In genomic region chr8:123104046-123104767, GRCm38 (mm10) we compare ENCODE assay signal across 8 mouse cellular contexts. TPM values are rescaled to one million over a fixed set of nuclear protein-coding genes. Genes with fewer than 3 reads are reported as not detected.
DNase-seq lines count a peak whose midpoint lies in the region; ATAC-seq lines count a peak whose summit lies in the region.

No protein-coding gene starts in this region.

- peak overlapping the region; percentile 81 for H3K4me3 ChIP-seq in lung, embryonic 16.5 days (ENCODE audit: low read length)
- peak overlapping the region; percentile 83 for H3K4me3 ChIP-seq in forebrain, embryonic 10.5 days
- H3K4me3 ChIP-seq in limb, embryonic 13.5 days, result peak overlapping the region; percentile 74
- H3K4me3 ChIP-seq in stomach, embryonic 15.5 days (replicated peaks), result peak overlapping the region; percentile 79

- peaks cover 25% of the 10 kb centered on the region for H3K36me3 ChIP-seq in lung, embryonic 16.5 days (ENCODE audit: control insufficient read depth, insufficient read depth, low read length)
- peaks cover 36% of the 10 kb centered on the region for H3K36me3 ChIP-seq in forebrain, embryonic 10.5 days (replicated peaks)
- peaks cover 29% of the 10 kb centered on the region for H3K36me3 ChIP-seq in limb, embryonic 13.5 days
- H3K36me3 ChIP-seq in stomach, embryonic 15.5 days, result peaks cover 25% of the 10 kb centered on the region; the same call in 1 of the 2 replicates

- no peaks in the 10 kb centered on the region for H3K27me3 ChIP-seq in lung, embryonic 16.5 days (ENCODE audit: control insufficient read depth, insufficient read depth, low read depth, low read length)
- H3K27me3 ChIP-seq in forebrain, embryonic 10.5 days (ENCODE audit: poor library complexity, severe bottlenecking), result no peaks in the 10 kb centered on the region
- no peaks in the 10 kb centered on the region for H3K27me3 ChIP-seq in limb, embryonic 13.5 days
- H3K27me3 ChIP-seq in stomach, embryonic 15.5 days (replicated peaks), result no peaks in the 10 kb centered on the region

- peak overlapping the region; percentile 78; the same call in 1 of the 2 replicates for H3K4me2 ChIP-seq in lung, embryonic 16.5 days (ENCODE audit: low read depth, low read length)
- peak overlapping the region; percentile 97 for H3K4me2 ChIP-seq in limb, embryonic 13.5 days (replicated peaks)
- H3K4me2 ChIP-seq in stomach, embryonic 15.5 days, result peak overlapping the region; percentile 85

- H3K9me3 ChIP-seq in lung, embryonic 16.5 days (ENCODE audit: control insufficient read depth, low read length), result no peaks in the 10 kb centered on the region
- no peaks in the 10 kb centered on the region for H3K9me3 ChIP-seq in forebrain, embryonic 10.5 days
- no peaks in the 10 kb centered on the region for H3K9me3 ChIP-seq in limb, embryonic 13.5 days
- no peaks in the 10 kb centered on the region for H3K9me3 ChIP-seq in stomach, embryonic 15.5 days

- no peak overlapping the region for H3K27ac ChIP-seq in lung, embryonic 16.5 days (ENCODE audit: low read length)
- H3K27ac ChIP-seq in forebrain, embryonic 10.5 days, result 0 out of 2 replicates have a peak overlapping the region, but pooled peaks have one; percentile 5
- no peak overlapping the region for H3K27ac ChIP-seq in limb, embryonic 13.5 days
- 0 out of 2 replicates have a peak overlapping the region, but pooled peaks have one; percentile 93 for H3K27ac ChIP-seq in stomach, embryonic 15.5 days

- 78% methylated on average over 6 of the region's 6 CpGs for WGBS in lung, embryonic 16.5 days
- WGBS in forebrain, embryonic 10.5 days, result 86% methylated on average over 6 of the region's 6 CpGs
- 84% methylated on average over 6 of the region's 6 CpGs for WGBS in limb, embryonic 13.5 days
- WGBS in stomach, embryonic 15.5 days, result 75% methylated on average over 6 of the region's 6 CpGs

- peaks cover 10% of the 10 kb centered on the region for H3K4me1 ChIP-seq in lung, embryonic 16.5 days (replicated peaks; ENCODE audit: control insufficient read depth, insufficient read depth, low read length)
- peaks cover 22% of the 10 kb centered on the region for H3K4me1 ChIP-seq in forebrain, embryonic 10.5 days
- H3K4me1 ChIP-seq in limb, embryonic 13.5 days, result peaks cover 16% of the 10 kb centered on the region
- peaks cover 8% of the 10 kb centered on the region for H3K4me1 ChIP-seq in stomach, embryonic 15.5 days

- no peak for DNase-seq in lung, postnatal 10 days
- no peak for DNase-seq in forebrain, embryonic 10.5 days (ENCODE audit: extremely low spot score, low spot score)
- DNase-seq in embryo, embryonic 10 days (ENCODE audit: low spot score), result no peak
- DNase-seq in kidney, adult 9 months, result no peak
- no peak for DNase-seq in natural killer cell, adult 2 months (ENCODE audit: low spot score in 2 of 2)

- peak overlapping the region; percentile 97 for H3K9ac ChIP-seq in lung, embryonic 16.5 days (ENCODE audit: low read length)
- H3K9ac ChIP-seq in limb, embryonic 13.5 days, result peak overlapping the region; percentile 99
- no peak overlapping the region for H3K9ac ChIP-seq in stomach, embryonic 15.5 days

- ATAC-seq in lung, embryonic 16.5 days (ENCODE audit: low read depth), result no peak
- ATAC-seq in limb, embryonic 13.5 days (ENCODE audit: low FRiP score, low read depth), result no peak
- ATAC-seq in stomach, embryonic 15.5 days (ENCODE audit: insufficient read depth, low FRiP score, low read depth), result no peak

RNA-seq across cellular contexts. Expression of gene Rpl13, which starts 2.1 kb away (rescaled TPM):
- polyA plus RNA-seq in lung, embryonic 16.5 days (2015; fragmentation: Nextera tagmentation; extraction: Ambion mirVana), result 1,316 and 1,484 TPM in 2 replicates
- 1,382 and 1,410 TPM in 2 replicates for polyA plus RNA-seq in forebrain, embryonic 10.5 days (2016; fragmentation: Nextera tagmentation; extraction: Ambion mirVana)
- polyA plus RNA-seq in limb, embryonic 13.5 days (2015; fragmentation: Nextera tagmentation; extraction: Ambion mirVana), result 1,375 and 1,469 TPM in 2 replicates
- 1,122 and 1,488 TPM in 2 replicates for polyA plus RNA-seq in stomach, embryonic 15.5 days (2015; fragmentation: Nextera tagmentation; extraction: Ambion mirVana)

RNA-seq across cellular contexts. Expression of gene Cpne7, which starts 13.0 kb away (rescaled TPM):
- polyA plus RNA-seq in lung, embryonic 16.5 days (2015; fragmentation: Nextera tagmentation; extraction: Ambion mirVana), result 0.73 and 0.83 TPM in 2 replicates
- polyA plus RNA-seq in forebrain, embryonic 10.5 days (2016; fragmentation: Nextera tagmentation; extraction: Ambion mirVana), result 0.94 and 1.3 TPM in 2 replicates
- polyA plus RNA-seq in limb, embryonic 13.5 days (2015; fragmentation: Nextera tagmentation; extraction: Ambion mirVana), result 0.64 and 0.72 TPM in 2 replicates
- polyA plus RNA-seq in stomach, embryonic 15.5 days (2015; fragmentation: Nextera tagmentation; extraction: Ambion mirVana), result 2.0 and 2.3 TPM in 2 replicates

RNA-seq across cellular contexts. Expression of gene Spg7, which starts 41.5 kb away (rescaled TPM):
- 43.7 and 46.4 TPM in 2 replicates for polyA plus RNA-seq in lung, embryonic 16.5 days (2015; fragmentation: Nextera tagmentation; extraction: Ambion mirVana)
- 53.9 and 56.8 TPM in 2 replicates for polyA plus RNA-seq in forebrain, embryonic 10.5 days (2016; fragmentation: Nextera tagmentation; extraction: Ambion mirVana)
- 40.8 and 41.5 TPM in 2 replicates for polyA plus RNA-seq in limb, embryonic 13.5 days (2015; fragmentation: Nextera tagmentation; extraction: Ambion mirVana)
- 48.2 and 50.7 TPM in 2 replicates for polyA plus RNA-seq in stomach, embryonic 15.5 days (2015; fragmentation: Nextera tagmentation; extraction: Ambion mirVana)

RNA-seq across cellular contexts. Expression of gene Sult5a1, which starts 53.9 kb away (rescaled TPM):
- polyA plus RNA-seq in lung, embryonic 16.5 days (2015; fragmentation: Nextera tagmentation; extraction: Ambion mirVana), result 21.2 and 24.7 TPM in 2 replicates
- 2.2 and 2.7 TPM in 2 replicates for polyA plus RNA-seq in forebrain, embryonic 10.5 days (2016; fragmentation: Nextera tagmentation; extraction: Ambion mirVana)
- 26.1 and 30.6 TPM in 2 replicates for polyA plus RNA-seq in limb, embryonic 13.5 days (2015; fragmentation: Nextera tagmentation; extraction: Ambion mirVana)
- 14.2 and 15.6 TPM in 2 replicates for polyA plus RNA-seq in stomach, embryonic 15.5 days (2015; fragmentation: Nextera tagmentation; extraction: Ambion mirVana)

Comparison
In these comparisons a context has a peak if more than half of its experiments do, and no peak if none do; other contexts are left out.
1. H3K27ac ChIP-seq: peak in forebrain, embryonic 10.5 days (single experiment) and stomach, embryonic 15.5 days (single experiment); none in lung, embryonic 16.5 days (single experiment) and limb, embryonic 13.5 days (single experiment).
2. Peak in every context shown above with its lines, with median percentiles within 50 percentile points of each other: H3K4me2 ChIP-seq and H3K4me3 ChIP-seq.